In genomic region chr8:108710607-108711489, GRCm38 (mm10) we compare ENCODE assay signal across 8 mouse cellular contexts.
DNase-seq lines count a peak whose midpoint lies in the region; ATAC-seq and TF ChIP-seq lines count a peak whose summit lies in the region.

No protein-coding gene starts in this region.

- no peak overlapping the region for H3K4me3 ChIP-seq in heart, adult 2 months
- no peak overlapping the region for H3K4me3 ChIP-seq in embryonic facial prominence, embryonic 12.5 days
- H3K4me3 ChIP-seq in midbrain, embryonic 13.5 days (replicated peaks): peak overlapping the region; percentile 83

- H3K9ac ChIP-seq in heart, adult 2 months (ENCODE audit: low read depth, low read length): no peak overlapping the region
- peak overlapping the region; percentile 92 for H3K9ac ChIP-seq in embryonic facial prominence, embryonic 12.5 days
- peak overlapping the region; percentile 100 for H3K9ac ChIP-seq in midbrain, embryonic 13.5 days (replicated peaks)

- no peak for TF ChIP-seq EP300 in heart, adult 2 months (IDR thresholded peaks at IDR 0.05; ENCODE audit: insufficient read depth, low read depth, low read length)

- intact Hi-C loops in heart, adult 2 months (cut with DNase I): loop anchor here (5.0 to 10.0 kb wide), 2 partner anchors 71 to 174 kb away; no protein-coding TSS in a partner anchor
- intact Hi-C loops in heart, postnatal 14 days (cut with DNase I): loop anchor here (5.0 kb wide), 2 partner anchors 86 to 201 kb away; no protein-coding TSS in a partner anchor

- 0 out of 2 replicates have a peak, but pooled peaks cover 2% of the 10 kb centered on the region for H3K36me3 ChIP-seq in heart, adult 2 months (ENCODE audit: control insufficient read depth, insufficient read depth, low read length)
- H3K36me3 ChIP-seq in embryonic facial prominence, embryonic 12.5 days: no peaks in the 10 kb centered on the region
- no peaks in the 10 kb centered on the region for H3K36me3 ChIP-seq in midbrain, embryonic 13.5 days

- H3K79me2 ChIP-seq in heart, adult 2 months (replicated peaks; ENCODE audit: control insufficient read depth, insufficient read depth, low read length): 0 out of 2 replicates have a peak, but pooled peaks cover 1% of the 10 kb centered on the region

- H3K27ac ChIP-seq in heart, adult 2 months: peak overlapping the region; percentile 61
- H3K27ac ChIP-seq in embryonic facial prominence, embryonic 12.5 days: peak overlapping the region; percentile 96
- H3K27ac ChIP-seq in midbrain, embryonic 13.5 days: peak overlapping the region; percentile 100

- no peak for ATAC-seq in embryonic facial prominence, embryonic 12.5 days (ENCODE audit: insufficient number of reproducible peaks, insufficient read depth, low FRiP score, low TSS enrichment)
- ATAC-seq in midbrain, embryonic 13.5 days: no peak

- H3K27me3 ChIP-seq in heart, adult 2 months (ENCODE audit: control insufficient read depth, insufficient read depth, low read length): no peaks in the 10 kb centered on the region
- H3K27me3 ChIP-seq in embryonic facial prominence, embryonic 12.5 days: no peaks in the 10 kb centered on the region
- H3K27me3 ChIP-seq in midbrain, embryonic 13.5 days: no peaks in the 10 kb centered on the region

- TF ChIP-seq POLR2A in heart, adult 2 months (IDR thresholded peaks at IDR 0.05; ENCODE audit: insufficient read depth, low read depth, low read length): no peak

- peak in 1 of 2 experiments; percentile 47 for DNase-seq in heart, adult 2 months
- no peak for DNase-seq in heart, adult 8-10 months (ENCODE audit: low spot score)
- peak; percentile 32 to 48 for DNase-seq in heart, postnatal 14 days
- no peak for DNase-seq in testis, postnatal 14 days (ENCODE audit: low spot score)
- no peak for DNase-seq in cerebellum, postnatal 14 days
- no peak for DNase-seq in spleen, postnatal 4 days (ENCODE audit: low spot score in 2 of 2)

- peaks cover 9% of the 10 kb centered on the region for H3K4me1 ChIP-seq in heart, adult 2 months (ENCODE audit: control insufficient read depth, insufficient read depth, low read length)
- peaks cover 77% of the 10 kb centered on the region for H3K4me1 ChIP-seq in embryonic facial prominence, embryonic 12.5 days
- H3K4me1 ChIP-seq in midbrain, embryonic 13.5 days (replicated peaks): peaks cover 92% of the 10 kb centered on the region

- no peaks in the 10 kb centered on the region for H3K9me3 ChIP-seq in embryonic facial prominence, embryonic 12.5 days
- no peaks in the 10 kb centered on the region for H3K9me3 ChIP-seq in midbrain, embryonic 13.5 days

- 32% methylated on average over 8 of the region's 8 CpGs for WGBS in heart, adult 2 months
- WGBS in embryonic facial prominence, embryonic 12.5 days: 5% methylated on average over 8 of the region's 8 CpGs
- WGBS in midbrain, embryonic 13.5 days: 5% methylated on average over 8 of the region's 8 CpGs

- no peak for TF ChIP-seq CTCF in heart, adult 2 months (IDR thresholded peaks at IDR 0.05)

- peak overlapping the region; percentile 97 for H3K4me2 ChIP-seq in embryonic facial prominence, embryonic 12.5 days (replicated peaks)
- H3K4me2 ChIP-seq in midbrain, embryonic 13.5 days (replicated peaks): peak overlapping the region; percentile 85

Comparison
In these comparisons a context has a peak if more than half of its experiments do, and no peak if none do; other contexts are left out.
1. DNase-seq: peak in heart, postnatal 14 days (2 of 2); none in heart, adult 8-10 months (single experiment), testis, postnatal 14 days (single experiment), cerebellum, postnatal 14 days (0 of 2) and spleen, postnatal 4 days (0 of 2).
2. Peak in every context shown above with its lines, with median percentiles within 50 percentile points of each other: H3K27ac ChIP-seq.